ENCODE assay signal across 8 mouse cellular contexts in genomic region chr9:107770374-107771290, GRCm38 (mm10). TPM values are rescaled to one million over a fixed set of nuclear protein-coding genes. Genes with fewer than 3 reads are reported as not detected.
A peak's percentile ranks its signal among the peaks of the same experiment; 100 is the strongest.
DNase-seq lines count a peak whose midpoint lies in the region; ATAC-seq and TF ChIP-seq lines count a peak whose summit lies in the region.

Rbm5 (minus strand) TSS chr9:107770996.

- TF ChIP-seq CTCF in G1E (IDR thresholded peaks at IDR 0.05; ENCODE audit: low read depth, low read length) = no peak
- TF ChIP-seq CTCF in layer of hippocampus, adult 2 months (conservative IDR thresholded peaks at IDR 0.05) = no peak
- no peak for TF ChIP-seq CTCF in lung, embryonic 14.5 days (IDR thresholded peaks at IDR 0.05; ENCODE audit: low read depth)
- no peak for TF ChIP-seq CTCF in olfactory bulb, adult 2 months (IDR thresholded peaks at IDR 0.05; ENCODE audit: insufficient read depth, low read depth, low read length)
- 0 out of 2 replicates have a peak, but pooled peaks have one; percentile 40 for TF ChIP-seq CTCF in thymus, adult 2 months (IDR thresholded peaks at IDR 0.05; ENCODE audit: borderline replicate concordance, control insufficient read depth, extremely low read depth, insufficient read depth, low read length, poor library complexity)

- no peaks in the 10 kb centered on the region for H3K27me3 ChIP-seq in G1E (ENCODE audit: insufficient read depth, low read length)
- no peaks in the 10 kb centered on the region for H3K27me3 ChIP-seq in forebrain, embryonic 16.5 days (replicated peaks; ENCODE audit: control insufficient read depth, insufficient read depth, low read length)
- no peaks in the 10 kb centered on the region for H3K27me3 ChIP-seq in lung, embryonic 14.5 days (ENCODE audit: insufficient read depth, low read length)
- no peaks in the 10 kb centered on the region for H3K27me3 ChIP-seq in thymus, adult 2 months (ENCODE audit: control insufficient read depth, insufficient read depth, low read length)

- WGBS in forebrain, embryonic 16.5 days = under 1% methylated on average over 60 of the region's 60 CpGs
- under 1% methylated on average over 60 of the region's 60 CpGs for WGBS in lung, embryonic 14.5 days
- under 1% methylated on average over 60 of the region's 60 CpGs for WGBS in olfactory bulb, adult 2 months
- under 1% methylated on average over 59 of the region's 60 CpGs for WGBS in thymus, adult 2 months

- peak; percentile 91 for TF ChIP-seq POLR2A in olfactory bulb, adult 2 months (IDR thresholded peaks at IDR 0.05; ENCODE audit: insufficient read depth, low read depth, low read length)
- TF ChIP-seq POLR2A in thymus, adult 2 months (IDR thresholded peaks at IDR 0.05; ENCODE audit: control insufficient read depth, extremely low read depth, insufficient read depth, low read length, poor library complexity) = peak; percentile 92

- H3K4me3 ChIP-seq in G1E (ENCODE audit: low read depth, low read length) = peak within 1 kb of the TSS; percentile 94
- peak within 1 kb of the TSS; percentile 100 for H3K4me3 ChIP-seq in forebrain, embryonic 16.5 days (replicated peaks; ENCODE audit: low read length)
- peak within 1 kb of the TSS; percentile 82 for H3K4me3 ChIP-seq in layer of hippocampus, adult 2 months
- peak within 1 kb of the TSS; percentile 68 for H3K4me3 ChIP-seq in lung, embryonic 14.5 days (ENCODE audit: low read depth, low read length)
- H3K4me3 ChIP-seq in olfactory bulb, adult 2 months (ENCODE audit: insufficient read depth, low read depth, low read length) = peak within 1 kb of the TSS; percentile 83
- H3K4me3 ChIP-seq in thymus, adult 2 months (ENCODE audit: control insufficient read depth, insufficient read depth, low read length) = peak within 1 kb of the TSS; percentile 94

- H3K36me3 ChIP-seq in G1E (replicated peaks) = peaks cover 67% of the 10 kb centered on the region
- peaks cover 38% of the 10 kb centered on the region for H3K36me3 ChIP-seq in forebrain, embryonic 16.5 days (ENCODE audit: control insufficient read depth, insufficient read depth)
- peaks cover 66% of the 10 kb centered on the region for H3K36me3 ChIP-seq in lung, embryonic 14.5 days (ENCODE audit: insufficient read depth)
- H3K36me3 ChIP-seq in thymus, adult 2 months (ENCODE audit: control insufficient read depth, insufficient read depth, low read length) = peaks cover 49% of the 10 kb centered on the region

- H3K4me1 ChIP-seq in G1E (ENCODE audit: insufficient read depth, low read depth, low read length) = peaks cover 26% of the 10 kb centered on the region
- H3K4me1 ChIP-seq in forebrain, embryonic 16.5 days (replicated peaks; ENCODE audit: control insufficient read depth, insufficient read depth, low read length) = peaks cover 18% of the 10 kb centered on the region
- H3K4me1 ChIP-seq in lung, embryonic 14.5 days (ENCODE audit: insufficient read depth) = no peaks in the 10 kb centered on the region
- no peaks in the 10 kb centered on the region for H3K4me1 ChIP-seq in olfactory bulb, adult 2 months (ENCODE audit: control insufficient read depth, insufficient read depth, low read length)
- H3K4me1 ChIP-seq in thymus, adult 2 months (replicated peaks; ENCODE audit: control insufficient read depth, insufficient read depth, low read length) = peaks cover 3% of the 10 kb centered on the region; the same call in 1 of the 2 replicates

- peak within 1 kb of the TSS; percentile 75 for H3K4me2 ChIP-seq in forebrain, embryonic 16.5 days (ENCODE audit: low read length)
- peak within 1 kb of the TSS; percentile 74 for H3K4me2 ChIP-seq in lung, embryonic 14.5 days

- peak within 1 kb of the TSS; percentile 93 for H3K27ac ChIP-seq in forebrain, embryonic 16.5 days (ENCODE audit: low read length)
- peak within 1 kb of the TSS; percentile 100 for H3K27ac ChIP-seq in layer of hippocampus, adult 2 months
- peak within 1 kb of the TSS; percentile 90 for H3K27ac ChIP-seq in lung, embryonic 14.5 days (ENCODE audit: low read depth)
- H3K27ac ChIP-seq in olfactory bulb, adult 2 months (ENCODE audit: insufficient read depth, low read depth, low read length) = peak within 1 kb of the TSS; percentile 97
- peak within 1 kb of the TSS; percentile 61 for H3K27ac ChIP-seq in thymus, adult 2 months (ENCODE audit: control insufficient read depth, insufficient read depth, low read length)

- peak within 1 kb of the TSS; percentile 99 for H3K9ac ChIP-seq in forebrain, embryonic 16.5 days (replicated peaks; ENCODE audit: low read depth, low read length)
- H3K9ac ChIP-seq in lung, embryonic 14.5 days = peak within 1 kb of the TSS; percentile 90

- peak; percentile 98 for DNase-seq in G1E (ENCODE audit: low spot score)
- peak; percentile 92 to 96 for DNase-seq in cerebellum, adult 18-20 months
- DNase-seq in heart, postnatal 36 days = peak; percentile 88 to 90
- peak; percentile 94 to 96 for DNase-seq in layer of hippocampus, adult 2 months (ENCODE audit: low spot score in 2 of 2)
- DNase-seq in lung, embryonic 14.5 days = peak; percentile 97
- DNase-seq in thymus, adult 2 months = peak; percentile 94

- intact Hi-C loops in heart, postnatal 36 days (cut with DNase I) = no loop called here

- H3K9me3 ChIP-seq in G1E (replicated peaks) = no peaks in the 10 kb centered on the region
- H3K9me3 ChIP-seq in forebrain, embryonic 16.5 days (ENCODE audit: control insufficient read depth, low read length) = no peaks in the 10 kb centered on the region
- no peaks in the 10 kb centered on the region for H3K9me3 ChIP-seq in lung, embryonic 14.5 days (ENCODE audit: low read depth, low read length)

- peak; percentile 99 for ATAC-seq in G1E (ENCODE audit: extremely low read depth, insufficient number of reproducible peaks, low FRiP score, poor library complexity, severe bottlenecking)
- ATAC-seq in forebrain, embryonic 16.5 days = peak; percentile 100
- peak; percentile 100 for ATAC-seq in lung, embryonic 14.5 days (ENCODE audit: insufficient read depth)

RNA-seq across cellular contexts. Expression of gene Rbm5, which starts in this region (rescaled TPM):
- total RNA-seq in G1E (2014; fragmentation: Nextera tagmentation) (355 and 467 TPM in 2 replicates), G1E (2017) (261 and 271 TPM in 2 replicates)
- polyA plus RNA-seq in G1E (2012) = 14.3 and 23.4 TPM in 2 replicates
- polyA plus RNA-seq in forebrain, embryonic 16.5 days (2015; fragmentation: Nextera tagmentation; extraction: Ambion mirVana) = 294 and 303 TPM in 2 replicates
- 10 to 100 TPM; 47.2 to 52.6 TPM for total RNA-seq in heart, postnatal 36 days (2021)
- total RNA-seq in layer of hippocampus, adult 2 months (2021) = 100 to 1,000 TPM; 141 to 159 TPM
- 176 and 184 TPM in 2 replicates for polyA plus RNA-seq in lung, embryonic 14.5 days (2014; fragmentation: Nextera tagmentation; extraction: Ambion mirVana)
- 401 and 773 TPM in 2 replicates for polyA plus RNA-seq in olfactory bulb, adult 2 months (2012; ENCODE audit: insufficient read depth, insufficient read length, low replicate concordance, missing spikeins)
- 176 and 197 TPM in 2 replicates for polyA plus RNA-seq in thymus, adult 2 months (2012; rRNA removed)

Comparison
In these comparisons a context has a peak if more than half of its experiments do, and no peak if none do; other contexts are left out.
1. Peak in every context shown above with its lines: DNase-seq, ATAC-seq, H3K4me3 ChIP-seq and H3K27ac ChIP-seq.